9 mouse cellular contexts compared by ENCODE assay signal in genomic region chr17:34117421-34118112, GRCm38 (mm10). TPM values are rescaled to one million over a fixed set of nuclear protein-coding genes. Genes with fewer than 3 reads are reported as not detected.
A peak's percentile ranks its signal among the peaks of the same experiment; 100 is the strongest.
DNase-seq lines count a peak whose midpoint lies in the region; ATAC-seq and TF ChIP-seq lines count a peak whose summit lies in the region.
"Had no signal": no experiment of that assay in that cellular context is flagged by ENCODE, and none has a peak within 500 bp of the region (broad histone marks: within the 10 kb centered on the region; RNA-seq: fewer than 3 reads in every experiment).

No protein-coding gene starts in this region.

- peak overlapping the region; percentile 97 for H3K9ac ChIP-seq in limb, embryonic 13.5 days

- H3K36me3 ChIP-seq in thymus, adult 2 months (ENCODE audit: control insufficient read depth, insufficient read depth, low read length): peaks cover 46% of the 10 kb centered on the region
- H3K36me3 ChIP-seq in limb, embryonic 13.5 days: peaks cover 62% of the 10 kb centered on the region

- H3K4me3 ChIP-seq in thymus, adult 2 months (ENCODE audit: control insufficient read depth, insufficient read depth, low read length): peak overlapping the region; percentile 80
- H3K4me3 ChIP-seq in limb, embryonic 13.5 days: peak overlapping the region; percentile 99

- TF ChIP-seq CTCF in thymus, adult 2 months (IDR thresholded peaks at IDR 0.05; ENCODE audit: borderline replicate concordance, control insufficient read depth, extremely low read depth, insufficient read depth, low read length, poor library complexity): no peak

- peak overlapping the region; percentile 24; the same call in 1 of the 2 replicates for H3K27ac ChIP-seq in thymus, adult 2 months (ENCODE audit: control insufficient read depth, insufficient read depth, low read length)
- H3K27ac ChIP-seq in limb, embryonic 13.5 days: no peak overlapping the region

- no peaks in the 10 kb centered on the region for H3K27me3 ChIP-seq in thymus, adult 2 months (ENCODE audit: control insufficient read depth, insufficient read depth, low read length)
- no peaks in the 10 kb centered on the region for H3K27me3 ChIP-seq in limb, embryonic 13.5 days
- H3K27me3 ChIP-seq: Patski had no signal

- no peaks in the 10 kb centered on the region for H3K9me3 ChIP-seq in limb, embryonic 13.5 days

- TF ChIP-seq POLR2A in thymus, adult 2 months (IDR thresholded peaks at IDR 0.05; ENCODE audit: control insufficient read depth, extremely low read depth, insufficient read depth, low read length, poor library complexity): no peak

- 1% methylated on average over 5 of the region's 5 CpGs for WGBS in thymus, adult 2 months
- WGBS in limb, embryonic 13.5 days: 2% methylated on average over 5 of the region's 5 CpGs

- DNase-seq in cerebellum, adult 9-10 months: peak; percentile 53
- no peak for DNase-seq in cerebellum, postnatal 14 days
- DNase-seq in thymus, adult 2 months: no peak
- DNase-seq in thymus, postnatal 36 days: no peak
- no peak for DNase-seq in ovary, adult 18-20 months (ENCODE audit: low spot score)
- DNase-seq in spleen, postnatal 10 days (ENCODE audit: low spot score in 2 of 2): no peak
- DNase-seq in adrenal gland, postnatal 14 days: no peak

- ATAC-seq in limb, embryonic 13.5 days (ENCODE audit: low FRiP score, low read depth): no peak
- ATAC-seq: Patski had no signal

- peaks cover 12% of the 10 kb centered on the region for H3K4me1 ChIP-seq in thymus, adult 2 months (replicated peaks; ENCODE audit: control insufficient read depth, insufficient read depth, low read length)
- H3K4me1 ChIP-seq in limb, embryonic 13.5 days: peaks cover 28% of the 10 kb centered on the region

- H3K4me2 ChIP-seq in limb, embryonic 13.5 days (replicated peaks): peak overlapping the region; percentile 98

RNA-seq across cellular contexts. Expression of gene H2-DMa, which starts 1.8 kb away (rescaled TPM):
- polyA plus RNA-seq in thymus, adult 2 months (2012; rRNA removed): 141 and 177 TPM in 2 replicates
- 14.2 and 15.6 TPM in 2 replicates for polyA plus RNA-seq in limb, embryonic 13.5 days (2015; fragmentation: Nextera tagmentation; extraction: Ambion mirVana)
- 8.0 and 18.8 TPM in 2 replicates for total RNA-seq in adrenal gland, postnatal 14 days (2021)

RNA-seq across cellular contexts. Expression of gene Brd2, which starts 4.9 kb away (rescaled TPM):
- 236 and 257 TPM in 2 replicates for polyA plus RNA-seq in thymus, adult 2 months (2012; rRNA removed)
- 132 and 133 TPM in 2 replicates for polyA plus RNA-seq in limb, embryonic 13.5 days (2015; fragmentation: Nextera tagmentation; extraction: Ambion mirVana)
- 198 and 203 TPM in 2 replicates for total RNA-seq in adrenal gland, postnatal 14 days (2021)

RNA-seq across cellular contexts. Expression of gene H2-Oa, which starts 25.4 kb away (rescaled TPM):
- 122 and 154 TPM in 2 replicates for polyA plus RNA-seq in thymus, adult 2 months (2012; rRNA removed)
- 0.55 and 0.65 TPM in 2 replicates for polyA plus RNA-seq in limb, embryonic 13.5 days (2015; fragmentation: Nextera tagmentation; extraction: Ambion mirVana)
- 0.33 and 4.1 TPM in 2 replicates for total RNA-seq in adrenal gland, postnatal 14 days (2021)
- polyA plus RNA-seq: Patski had no signal

RNA-seq across cellular contexts. Expression of gene H2-DMb2, which starts 25.5 kb away (rescaled TPM):
- 119 and 123 TPM in 2 replicates for polyA plus RNA-seq in thymus, adult 2 months (2012; rRNA removed)
- polyA plus RNA-seq in limb, embryonic 13.5 days (2015; fragmentation: Nextera tagmentation; extraction: Ambion mirVana): 0.15 and 0.38 TPM in 2 replicates
- total RNA-seq in adrenal gland, postnatal 14 days (2021): 2.7 and 17.0 TPM in 2 replicates

RNA-seq across cellular contexts. Expression of gene H2-DMb1, which starts 35.3 kb away (rescaled TPM):
- polyA plus RNA-seq in thymus, adult 2 months (2012; rRNA removed): 130 and 197 TPM in 2 replicates
- 1.5 and 1.7 TPM in 2 replicates for polyA plus RNA-seq in limb, embryonic 13.5 days (2015; fragmentation: Nextera tagmentation; extraction: Ambion mirVana)
- total RNA-seq in adrenal gland, postnatal 14 days (2021): 3.6 and 8.3 TPM in 2 replicates

Comparison
In these comparisons a context has a peak if more than half of its experiments do, and no peak if none do; other contexts are left out.
1. RNA of gene H2-Oa, which starts 25.4 kb away (polyA plus RNA-seq): 122 to 154 TPM in thymus, adult 2 months; 0.55 to 0.65 TPM in limb, embryonic 13.5 days; every median in the first group is over 10 times any median in the second.